Mouse (Mus musculus): Measurements from ENCODE around the gene 5031439G07Rik.
A peak's percentile ranks its signal among the peaks of the same experiment; 100 is the strongest.
"Not testable (repeated sequence)": the region's sequence is repeated elsewhere in the genome, so short reads cannot be mapped to it uniquely, and the experiment has no call there.

5031439G07Rik gene

GRCm38 (mm10) chr15:84987874-84988825 is at the start of gene 5031439G07Rik:
5031439G07Rik (minus strand) TSS chr15:84988551.
- DNase-seq (ENCODE audit: low spot score), result peak; percentile 98

GRCm38 (mm10) chr15:85037343-85037690 is 49.0 kb upstream of the 5031439G07Rik start:
- DNase-seq (ENCODE audit: low spot score), result peak; percentile 51

GRCm38 (mm10) chr15:85036566-85037342 is 48.4 kb upstream of the 5031439G07Rik start:
- peak; percentile 100 for DNase-seq (ENCODE audit: low spot score)

GRCm38 (mm10) chr15:85033916-85034315 is 45.6 kb upstream of the 5031439G07Rik start:
- DNase-seq (ENCODE audit: low spot score), result not testable (repeated sequence)

- DNase-seq (ENCODE audit: low spot score), result peak; percentile 64
These were observed 43.5 kb upstream of the 5031439G07Rik start for GRCm38 (mm10) chr15:85031866-85032265.

- not testable (repeated sequence) for DNase-seq (ENCODE audit: low spot score)
These were observed 42.3 kb upstream of the 5031439G07Rik start for GRCm38 (mm10) chr15:85030643-85031042.

- not testable (repeated sequence) for DNase-seq (ENCODE audit: low spot score)
These were observed 40.3 kb upstream of the 5031439G07Rik start, which contains the start of gene Fam118a for GRCm38 (mm10) chr15:85028648-85029047. Fam118a (plus strand) TSS chr15:85028948.

- DNase-seq (ENCODE audit: low spot score), result no peak
These were observed 39.4 kb upstream of the 5031439G07Rik start for GRCm38 (mm10) chr15:85027740-85028139.

- DNase-seq (ENCODE audit: low spot score), result no peak
These were observed 37.8 kb upstream of the 5031439G07Rik start for GRCm38 (mm10) chr15:85026197-85026596.

- no peak for DNase-seq (ENCODE audit: low spot score)
These were observed 33.9 kb upstream of the 5031439G07Rik start for GRCm38 (mm10) chr15:85022211-85022610.

- DNase-seq (ENCODE audit: low spot score), result no peak
These were observed 28.8 kb upstream of the 5031439G07Rik start, which contains the start of gene Upk3a for GRCm38 (mm10) chr15:85016951-85017664. Upk3a (plus strand) TSS chr15:85017141.

- no peak for DNase-seq (ENCODE audit: low spot score)
These were observed 27.4 kb upstream of the 5031439G07Rik start for GRCm38 (mm10) chr15:85015771-85016170.

- no peak for DNase-seq (ENCODE audit: low spot score)
These were observed 24.3 kb upstream of the 5031439G07Rik start for GRCm38 (mm10) chr15:85012662-85013054.

- DNase-seq (ENCODE audit: low spot score), result no peak
These were observed 23.7 kb upstream of the 5031439G07Rik start for GRCm38 (mm10) chr15:85011895-85012661.

- DNase-seq (ENCODE audit: low spot score), result no peak
These were observed 21.3 kb upstream of the 5031439G07Rik start for GRCm38 (mm10) chr15:85009666-85010065.

- peak; percentile 84 for DNase-seq (ENCODE audit: low spot score)
These were observed 12.9 kb upstream of the 5031439G07Rik start for GRCm38 (mm10) chr15:85000984-85001982.

- DNase-seq (ENCODE audit: low spot score), result no peak
These were observed 11.6 kb upstream of the 5031439G07Rik start for GRCm38 (mm10) chr15:84999911-85000310.

- no peak for DNase-seq (ENCODE audit: low spot score)
These were observed 9.6 kb upstream of the 5031439G07Rik start for GRCm38 (mm10) chr15:84997768-84998454.

GRCm38 (mm10) chr15:84995967-84996366 is 7.6 kb upstream of the 5031439G07Rik start:
- peak; percentile 80 for DNase-seq (ENCODE audit: low spot score)

Data from MN1 (cell line).